Mouse (Mus musculus) midbrain, postnatal 0 days (tissue): ENCODE measurements at regions not wholly inside any gene's neighbourhood (a gene's known extent, or its start where the extent isn't known, plus 50 kb on each side); places are given as distances from the start of the nearest gene placed in this dataset.

Source experiments
- ATAC-seq: fragments of 200-750 bp; cut with Nextera tagmentation; 2 replicates; pipeline ENCODE4 v1.8.0; 2017; ENCODE audit warnings: moderate number of reproducible peaks, mild to moderate bottlenecking, moderate TSS enrichment, moderate library complexity; ENCODE audit not compliant: low FRiP score
- DNase-seq: peaks from one replicate; pipeline ENCODE4 v3.0.0-alpha.2; 2015; ENCODE audit warnings: low spot score
- H3K27ac ChIP-seq: fragments of 300-500 bp; sonication (generic); 2 replicates; pipeline ENCODE4 v1.5.1; 2014; ENCODE audit warnings: low read depth, mild to moderate bottlenecking, low read length, mixed read lengths
- H3K27me3 ChIP-seq: fragments of 300-500 bp; sonication (generic); 2 replicates; pipeline ENCODE4 v1.6.1; 2014; ENCODE audit warnings: low read length, control low read depth, mixed read lengths; ENCODE audit not compliant: insufficient read depth
- H3K36me3 ChIP-seq: fragments of 300-500 bp; sonication (generic); 2 replicates; pipeline ENCODE4 v1.6.1; 2014; ENCODE audit warnings: low read length, control low read depth, mixed read lengths; ENCODE audit not compliant: insufficient read depth
- H3K4me1 ChIP-seq: fragments of 300-500 bp; sonication (generic); 2 replicates; pipeline ENCODE4 v1.6.1; 2014; ENCODE audit warnings: mild to moderate bottlenecking, control low read depth, antibody characterized with exemption, low read length, mixed read lengths; ENCODE audit not compliant: insufficient read depth
- H3K4me2 ChIP-seq: fragments of 300-500 bp; sonication (generic); 2 replicates; pipeline ENCODE4 v1.6.1; 2014; ENCODE audit warnings: low read depth, mild to moderate bottlenecking, low read length, mixed read lengths; ENCODE audit not compliant: poor library complexity, severe bottlenecking
- H3K4me3 ChIP-seq: fragments of 300-500 bp; sonication (generic); 2 replicates; pipeline ENCODE4 v1.5.1; 2014; ENCODE audit warnings: low read depth, mild to moderate bottlenecking, low read length, moderate library complexity
- H3K9ac ChIP-seq: fragments of 300-500 bp; sonication (generic); replicated peaks from 2 replicates; pipeline ENCODE4 v1.6.1; 2014; ENCODE audit warnings: mild to moderate bottlenecking, low read length, moderate library complexity, mixed read lengths; ENCODE audit not compliant: poor library complexity, severe bottlenecking
- H3K9me3 ChIP-seq: fragments of 300-500 bp; sonication (generic); 2 replicates; pipeline ENCODE4 v1.6.1; 2016; ENCODE audit warnings: low read length, control low read depth
- CTCF ChIP-seq: IDR thresholded peaks from 2 replicates; pipeline ENCODE4 v1.5.1; 2016; ENCODE audit warnings: antibody characterized with exemption, mild to moderate bottlenecking
- WGBS: fragments of 180-500 bp; shearing (Covaris S2); extraction: QIAGEN DNeasy Blood & Tissue Kit; methylation state at CpG from one replicate; pipeline ENCODE4 v1.1.7; 2014; 5-methylcytosine and 5-hydroxymethylcytosine counted together

DNA sequence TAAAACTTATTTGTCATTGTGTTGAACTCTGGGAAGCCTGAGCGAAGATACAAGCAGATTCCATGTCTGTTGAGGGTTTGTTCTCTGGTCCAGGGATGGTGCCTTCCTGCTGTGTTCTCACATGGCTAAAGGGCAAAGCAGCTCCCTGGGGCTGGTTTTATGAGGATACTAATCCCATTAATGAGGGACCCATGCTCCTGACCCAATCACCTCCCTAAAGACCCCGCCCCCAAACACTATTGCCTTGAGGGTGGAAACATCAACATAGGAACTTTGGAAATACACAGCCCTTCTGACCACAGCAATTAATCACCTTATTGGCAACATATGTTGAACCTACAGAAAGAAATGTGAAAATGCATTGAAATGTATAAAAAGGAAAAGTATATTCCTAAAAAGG lies 88.5 kb upstream of the BC052040 start:
- DNase-seq (no peak), ATAC-seq (no peak)
- Histone ChIP-seq H3K9me3 (no peaks in the 10 kb centered on the region), H3K27me3 (no peaks in the 10 kb centered on the region), H3K4me2 (no peak overlapping the region), H3K36me3 (no peaks in the 10 kb centered on the region), H3K27ac (no peak overlapping the region), H3K4me3 (no peak overlapping the region), H3K4me1 (no peaks in the 10 kb centered on the region), H3K9ac (no peak overlapping the region)
- WGBS: 51% methylated on average over 2 of the region's 2 CpGs
- no peak for TF ChIP-seq CTCF

DNA sequence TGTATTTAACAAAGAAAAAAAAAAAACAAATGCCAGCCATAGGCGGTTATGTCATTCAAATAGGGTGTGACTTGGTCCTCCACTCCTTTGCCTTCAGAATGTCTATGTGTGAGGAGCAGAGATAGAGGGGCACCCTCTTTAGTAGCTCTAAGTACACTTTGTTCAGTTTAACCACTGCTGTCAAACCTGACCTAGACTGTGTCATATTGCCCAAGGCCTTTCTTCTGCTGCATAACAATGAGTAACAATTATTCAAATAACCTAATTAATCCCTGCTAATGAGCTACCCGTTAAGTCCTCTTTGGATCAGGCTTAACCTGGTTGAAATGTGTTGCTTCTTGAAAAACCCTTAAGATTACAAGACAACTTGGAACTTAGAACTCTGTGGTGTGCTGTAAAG lies 81.6 kb upstream of the BC052040 start:
- Histone ChIP-seq H3K9ac (no peak overlapping the region), H3K4me1 (no peaks in the 10 kb centered on the region), H3K4me3 (no peak overlapping the region), H3K4me2 (no peak overlapping the region), H3K27me3 (no peaks in the 10 kb centered on the region), H3K9me3 (no peaks in the 10 kb centered on the region), H3K36me3 (no peaks in the 10 kb centered on the region), H3K27ac (no peak overlapping the region)
- DNase-seq (no peak), ATAC-seq (no peak)
- 74% methylated on average over 2 of the region's 2 CpGs for WGBS
- TF ChIP-seq CTCF: no peak

DNA sequence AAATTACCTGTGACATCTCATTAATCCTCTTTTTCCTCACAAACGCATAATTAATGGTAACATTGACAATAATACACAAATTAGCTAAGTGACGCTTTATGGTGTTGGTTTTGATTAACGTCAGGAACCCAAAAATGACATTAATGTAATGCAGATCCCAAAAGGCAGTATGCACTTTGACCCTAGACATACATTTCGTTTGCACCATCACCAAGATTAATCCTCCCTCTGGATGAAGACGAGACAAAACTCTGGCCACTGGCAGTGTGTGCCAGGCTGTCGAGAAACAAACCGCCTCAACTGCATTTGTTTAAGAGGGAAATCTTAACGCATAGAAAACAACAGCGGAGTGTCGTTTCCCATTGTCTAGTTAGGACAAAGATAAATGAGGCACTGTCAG lies 72.0 kb upstream of the BC052040 start:
- Histone ChIP-seq H3K36me3 (no peaks in the 10 kb centered on the region), H3K9ac (no peak overlapping the region), H3K4me1 (no peaks in the 10 kb centered on the region), H3K4me2 (no peak overlapping the region), H3K4me3 (no peak overlapping the region), H3K9me3 (no peaks in the 10 kb centered on the region), H3K27me3 (no peaks in the 10 kb centered on the region), H3K27ac (no peak overlapping the region)
- no peak for TF ChIP-seq CTCF
- WGBS: 53% methylated on average over 10 of the region's 10 CpGs
- no peak for DNase-seq
- ATAC-seq: no peak

DNA sequence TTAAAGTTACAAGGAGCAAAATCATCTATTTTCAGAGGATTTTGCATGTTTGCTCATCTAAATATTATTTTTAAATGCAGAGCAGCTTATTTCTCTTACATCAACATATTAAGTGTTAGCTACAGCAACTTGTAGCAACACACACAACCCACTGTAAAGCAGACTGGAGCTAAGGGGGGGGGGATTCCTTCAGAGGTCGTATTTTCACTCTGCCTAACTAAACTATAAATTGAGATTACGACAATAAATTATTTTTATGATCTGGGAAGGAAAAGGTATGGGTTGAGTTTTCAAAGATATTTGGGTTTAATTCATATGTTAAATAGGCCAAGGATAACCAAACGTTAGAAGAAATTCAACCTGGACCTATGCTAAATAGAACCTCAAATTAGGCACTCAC lies 70.4 kb upstream of the BC052040 start:
- H3K4me1 ChIP-seq: no peaks in the 10 kb centered on the region
- WGBS: 84% methylated on average over 3 of the region's 3 CpGs
- no peaks in the 10 kb centered on the region for H3K9me3 ChIP-seq
- H3K27me3 ChIP-seq: no peaks in the 10 kb centered on the region
- no peak overlapping the region for H3K4me3 ChIP-seq
- no peak for TF ChIP-seq CTCF
- ATAC-seq: no peak
- H3K27ac ChIP-seq: no peak overlapping the region
- no peaks in the 10 kb centered on the region for H3K36me3 ChIP-seq
- DNase-seq: no peak
- H3K4me2 ChIP-seq: no peak overlapping the region
- no peak overlapping the region for H3K9ac ChIP-seq

DNA sequence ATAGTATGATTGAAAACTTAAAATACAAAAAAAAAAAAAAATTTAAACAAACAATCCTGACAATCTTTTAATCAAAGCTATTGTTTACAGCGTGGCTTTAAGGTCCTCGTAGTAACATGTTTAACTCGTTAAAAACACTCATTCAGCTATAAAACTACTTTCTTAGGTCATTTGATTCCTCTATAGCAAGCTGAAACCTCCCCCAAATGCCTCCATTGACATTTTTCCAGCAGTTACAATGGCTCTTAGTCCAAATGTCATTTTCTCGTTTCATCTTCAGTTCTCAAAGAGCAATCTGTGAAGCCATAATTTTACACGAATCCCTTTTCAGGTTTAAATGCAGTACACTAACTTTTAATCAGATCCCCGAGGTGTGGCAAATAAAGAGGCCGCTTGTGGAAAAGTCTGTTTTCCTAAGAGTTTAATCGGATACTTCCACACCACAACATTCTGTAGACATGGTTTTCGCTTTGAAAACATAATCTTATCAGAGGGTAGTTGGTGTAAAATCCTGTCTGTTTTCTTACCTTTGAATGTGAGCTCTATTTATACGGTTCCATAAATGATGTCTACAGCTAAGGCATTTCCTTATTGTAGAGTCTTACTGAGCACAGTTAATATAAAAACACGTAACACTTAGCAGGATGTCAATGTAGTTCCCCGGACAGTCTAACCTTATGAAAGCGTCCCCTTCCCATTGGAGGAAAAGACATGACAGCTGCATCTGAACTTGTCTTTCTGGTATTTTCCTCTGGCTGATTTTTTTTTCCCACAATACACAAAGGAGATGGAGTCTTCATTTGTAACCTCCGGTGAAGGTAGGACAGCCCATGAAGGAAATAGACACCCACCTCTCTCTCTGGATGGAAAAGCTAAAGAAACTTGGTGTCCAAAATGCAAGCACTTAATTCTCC lies 69.6 kb upstream of the BC052040 start:
- ATAC-seq: no peak
- H3K27ac ChIP-seq: no peak overlapping the region

DNA sequence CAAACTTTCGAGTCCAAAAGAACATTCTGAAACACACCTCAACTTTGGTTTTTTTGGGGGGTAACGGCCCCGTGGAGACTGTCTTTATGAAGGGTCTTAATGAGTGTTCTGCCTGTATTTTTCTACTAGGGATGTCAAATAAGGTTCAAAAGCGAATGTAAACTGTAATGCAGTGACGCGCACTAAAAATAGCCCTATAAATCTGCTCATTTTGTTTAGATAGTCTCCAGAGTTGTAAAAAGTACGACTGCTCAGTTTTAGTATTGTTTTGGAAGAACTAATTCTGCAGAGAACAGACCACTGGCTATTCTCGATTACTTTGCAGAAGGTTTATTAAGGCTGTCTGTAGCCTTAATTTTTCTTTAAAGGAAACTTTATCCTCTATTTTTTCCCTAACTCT lies 68.6 kb upstream of the BC052040 start:
- TF ChIP-seq CTCF: no peak
- no peaks in the 10 kb centered on the region for H3K4me1 ChIP-seq
- ATAC-seq (no peak), DNase-seq (no peak)
- H3K27me3 ChIP-seq: no peaks in the 10 kb centered on the region
- H3K9me3 ChIP-seq: no peaks in the 10 kb centered on the region
- 87% methylated on average over 8 of the region's 8 CpGs for WGBS
- no peak overlapping the region for H3K9ac ChIP-seq
- no peak overlapping the region for H3K4me2 ChIP-seq
- no peaks in the 10 kb centered on the region for H3K36me3 ChIP-seq
- no peak overlapping the region for H3K4me3 ChIP-seq
- no peak overlapping the region for H3K27ac ChIP-seq

More for the DNA sequence above, 69.6 kb upstream of the BC052040 start:
- Histone ChIP-seq H3K36me3 (no peaks in the 10 kb centered on the region), H3K4me2 (no peak overlapping the region), H3K9me3 (no peaks in the 10 kb centered on the region), H3K27me3 (no peaks in the 10 kb centered on the region), H3K4me1 (no peaks in the 10 kb centered on the region), H3K9ac (no peak overlapping the region), H3K4me3 (no peak overlapping the region)
- TF ChIP-seq CTCF: no peak
- 79% methylated on average over 14 of the region's 14 CpGs for WGBS
- no peak for DNase-seq
